Mouse (Mus musculus) megakaryocyte, embryonic 14.5 days (primary cell): ENCODE measurements around the gene Ccdc65.

ENCODE experiments used
- FLI1 ChIP-seq: IDR thresholded peaks from 2 replicates; pipeline ENCODE4 v1.6.1; 2012; ENCODE audit warnings: low read length, inconsistent platforms, mixed read lengths
- GATA1 ChIP-seq: IDR thresholded peaks from 3 replicates; pipeline ENCODE4 v1.6.1; 2012; ENCODE audit warnings: mixed read lengths, low read length, inconsistent platforms, borderline replicate concordance

DNA sequence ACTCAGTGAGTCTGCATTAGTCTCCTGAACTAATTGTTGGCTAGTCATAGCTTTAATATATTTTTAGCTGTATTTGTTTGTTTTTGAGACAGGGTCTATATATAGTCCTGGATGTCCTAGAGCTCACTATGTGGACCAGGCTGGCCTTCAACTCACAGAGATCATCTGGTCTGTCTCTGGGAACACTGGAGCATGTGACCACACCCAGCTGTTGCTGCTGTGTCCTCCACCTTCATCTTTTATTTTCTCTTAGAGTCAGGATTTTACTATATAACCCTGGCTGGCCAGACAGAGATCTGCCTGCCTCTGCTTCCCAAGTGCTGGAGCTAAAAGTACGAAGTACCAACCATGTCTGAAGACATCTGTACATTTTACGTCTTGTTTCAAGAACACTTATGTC, 41.1 kb downstream of the Ccdc65 start:
- TF ChIP-seq GATA1 (no peak), FLI1 (no peak)
